Mouse (Mus musculus) activated CD4-positive, CD25-positive, alpha-beta regulatory T cell, adult 4 months (primary cell): ENCODE results near the gene Trpt1. TPM values are rescaled to one million over a fixed set of nuclear protein-coding genes. Genes with fewer than 3 reads are reported as not detected.

Experiments
- ATAC-seq: one replicate; pipeline ENCODE4 v1.8.0; 2017
- polyA plus RNA-seq, 2 experiments: library from polyadenylated mRNA; unstranded; fragments of 100-300 nt; shearing (Covaris generic); gene quantifications; one replicate each; pipeline ENCODE4 v1.2.1; 2017

Trpt1 gene
- 1 to 10 TPM; 4.5 to 7.3 TPM for polyA plus RNA-seq

DNA sequence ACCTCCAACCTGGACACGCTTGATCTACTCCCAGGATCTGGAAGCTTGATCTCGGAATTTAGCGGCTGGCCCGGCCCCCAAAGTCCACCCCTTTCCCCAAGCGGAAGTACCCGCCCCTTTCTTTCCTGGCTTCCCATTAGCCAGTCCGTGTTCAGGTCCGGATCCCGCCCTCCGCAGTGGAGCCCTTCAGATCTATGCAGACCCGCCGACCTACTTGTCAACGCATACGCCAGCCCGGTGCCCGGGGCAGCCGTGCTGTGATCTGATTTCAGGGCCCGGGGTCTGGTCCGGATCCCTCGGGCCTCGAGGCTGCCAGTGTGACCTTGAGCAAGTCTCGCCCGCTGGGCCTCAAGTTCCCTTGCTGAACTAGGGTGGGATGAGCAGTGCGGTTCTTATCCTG is at the start of gene Trpt1, which contains the start of gene Nudt22:
TSS of gene Trpt1 (plus strand) at position 126 of the 400 bp plus-strand sequence.
TSS of gene Nudt22 (minus strand) at position 112 of the 400 bp plus-strand sequence.
- ATAC-seq: no peak

DNA sequence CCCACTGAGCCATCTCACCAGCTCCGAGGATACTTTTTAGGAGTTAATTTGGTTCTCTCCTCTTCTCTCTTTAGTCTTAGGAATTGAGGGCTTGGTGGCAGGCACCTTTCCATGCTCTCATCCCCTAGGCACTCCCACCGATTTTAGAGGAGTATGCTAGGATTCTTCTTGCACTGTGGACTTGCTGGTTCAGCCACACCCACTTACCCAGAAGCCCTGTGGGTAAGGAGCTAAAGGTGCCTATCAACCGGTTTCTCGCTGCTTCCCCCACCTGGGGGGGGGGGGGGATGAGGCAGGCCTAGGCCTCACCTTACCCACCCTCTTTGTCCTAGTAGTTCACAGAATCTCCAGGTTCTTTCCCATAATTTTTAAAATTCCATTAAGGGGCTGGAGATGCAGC is 48.2 kb upstream of the Trpt1 start:
- ATAC-seq: no peak

DNA sequence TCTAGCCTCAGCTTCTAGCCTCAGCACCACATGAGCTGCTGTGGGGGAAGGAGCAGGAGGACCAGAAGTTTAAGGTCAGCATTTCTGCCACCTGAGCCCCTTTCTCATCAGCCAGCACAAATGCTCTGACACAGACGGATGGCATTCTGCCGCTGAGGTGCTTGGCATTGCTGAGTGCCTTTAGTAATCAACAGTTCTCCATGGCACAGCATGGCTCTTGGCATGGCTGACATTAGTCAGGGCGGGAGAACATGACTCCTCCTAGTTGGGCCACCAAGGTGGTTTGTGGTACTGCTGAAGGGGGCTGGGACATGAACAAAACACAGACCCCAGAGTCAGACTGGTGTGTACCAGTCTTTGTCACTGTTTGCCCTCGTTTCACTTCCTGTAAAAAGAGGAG is 47.7 kb upstream of the Trpt1 start:
- no peak for ATAC-seq

DNA sequence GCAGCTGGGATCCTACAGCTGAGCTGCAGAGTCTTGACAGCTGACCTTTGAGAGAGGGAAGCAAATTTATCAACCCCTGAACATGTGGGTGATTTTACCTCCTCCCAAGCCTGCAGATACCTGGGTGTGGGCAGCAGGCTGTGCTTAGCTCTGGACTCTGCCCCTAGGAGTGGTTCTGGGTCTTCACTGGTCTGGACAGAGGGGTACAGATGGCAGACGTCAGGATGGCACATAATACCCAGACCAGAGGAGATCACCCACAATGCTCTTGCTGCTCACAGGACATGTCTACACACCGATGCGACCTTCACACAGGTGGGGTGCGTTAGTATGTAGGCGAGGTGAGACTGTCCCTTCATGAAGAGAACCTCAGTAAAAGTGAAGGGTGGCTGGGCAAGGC is 46.4 kb upstream of the Trpt1 start:
- no peak for ATAC-seq

DNA sequence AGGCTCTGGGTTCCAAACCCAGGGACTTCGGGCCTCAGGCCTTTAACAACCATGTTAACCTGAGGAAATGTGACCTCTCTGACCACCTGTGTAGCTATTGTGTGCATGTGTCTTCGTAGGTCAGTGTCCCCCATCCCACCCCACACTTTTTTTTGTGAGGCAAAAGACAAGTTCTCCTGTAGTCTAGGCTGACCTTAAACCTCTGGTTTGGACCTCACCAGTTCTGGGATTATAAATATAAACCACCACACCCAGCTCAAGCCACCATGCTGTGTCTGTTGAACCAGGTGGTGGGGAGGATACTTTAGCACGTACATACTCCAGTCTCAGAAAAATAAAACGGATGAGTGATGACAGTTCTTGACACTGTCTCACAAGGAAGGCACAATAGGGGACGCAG is 46.0 kb upstream of the Trpt1 start:
- ATAC-seq: no peak

DNA sequence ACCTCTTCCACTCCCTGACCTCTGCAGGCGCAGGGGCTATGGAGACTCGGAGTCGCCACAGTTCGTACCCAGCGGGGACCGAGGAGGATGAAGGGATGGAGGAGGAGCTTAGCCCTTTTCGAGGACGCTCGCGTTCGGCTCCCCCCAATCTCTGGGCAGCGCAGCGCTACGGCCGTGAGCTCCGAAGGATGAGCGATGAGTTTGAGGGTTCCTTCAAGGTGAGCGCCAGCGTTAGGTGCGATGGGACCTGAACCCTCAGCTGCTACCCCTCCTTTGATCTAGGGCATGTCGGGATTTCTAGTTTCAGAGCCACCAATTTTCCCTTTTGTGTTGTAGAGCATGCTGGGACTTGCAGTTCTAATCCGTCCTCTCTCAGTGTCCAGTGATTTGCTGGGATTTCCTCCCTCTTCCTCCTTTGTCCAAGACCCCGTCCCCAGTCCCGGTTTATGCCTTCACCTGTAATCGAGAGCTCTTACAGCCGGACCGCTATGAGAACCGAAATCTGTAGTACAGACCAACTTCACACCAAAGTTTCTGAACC is 45.2 kb upstream of the Trpt1 start:
- ATAC-seq: peak; percentile 21

DNA sequence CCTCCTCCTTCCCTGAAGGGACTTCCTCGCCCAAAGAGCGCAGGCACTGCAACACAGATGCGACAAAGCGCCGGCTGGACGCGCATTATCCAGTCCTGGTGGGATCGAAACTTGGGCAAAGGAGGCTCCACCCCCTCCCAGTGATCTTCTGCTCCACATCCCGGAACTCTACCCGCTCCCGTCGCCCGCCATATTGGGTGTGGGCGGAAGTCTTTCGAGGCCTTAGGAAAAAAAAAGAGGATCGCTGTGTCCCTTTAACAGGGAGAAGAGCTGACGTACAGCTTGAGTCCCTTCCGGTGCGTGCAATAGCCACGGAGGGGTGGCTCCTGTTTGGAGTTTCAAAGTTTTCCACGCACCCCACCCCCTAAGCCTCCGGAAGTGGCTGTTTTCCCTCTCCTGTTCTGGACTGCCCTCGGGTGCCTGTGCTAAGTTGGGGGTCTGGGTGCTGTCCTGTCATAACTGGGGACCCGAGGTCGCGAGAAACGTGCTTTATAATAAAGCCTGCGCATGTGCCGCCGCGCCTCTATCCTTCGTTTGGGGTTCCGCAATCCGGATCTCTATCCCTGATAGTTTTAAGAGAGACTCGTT is 44.5 kb upstream of the Trpt1 start:
- ATAC-seq: peak; percentile 46

DNA sequence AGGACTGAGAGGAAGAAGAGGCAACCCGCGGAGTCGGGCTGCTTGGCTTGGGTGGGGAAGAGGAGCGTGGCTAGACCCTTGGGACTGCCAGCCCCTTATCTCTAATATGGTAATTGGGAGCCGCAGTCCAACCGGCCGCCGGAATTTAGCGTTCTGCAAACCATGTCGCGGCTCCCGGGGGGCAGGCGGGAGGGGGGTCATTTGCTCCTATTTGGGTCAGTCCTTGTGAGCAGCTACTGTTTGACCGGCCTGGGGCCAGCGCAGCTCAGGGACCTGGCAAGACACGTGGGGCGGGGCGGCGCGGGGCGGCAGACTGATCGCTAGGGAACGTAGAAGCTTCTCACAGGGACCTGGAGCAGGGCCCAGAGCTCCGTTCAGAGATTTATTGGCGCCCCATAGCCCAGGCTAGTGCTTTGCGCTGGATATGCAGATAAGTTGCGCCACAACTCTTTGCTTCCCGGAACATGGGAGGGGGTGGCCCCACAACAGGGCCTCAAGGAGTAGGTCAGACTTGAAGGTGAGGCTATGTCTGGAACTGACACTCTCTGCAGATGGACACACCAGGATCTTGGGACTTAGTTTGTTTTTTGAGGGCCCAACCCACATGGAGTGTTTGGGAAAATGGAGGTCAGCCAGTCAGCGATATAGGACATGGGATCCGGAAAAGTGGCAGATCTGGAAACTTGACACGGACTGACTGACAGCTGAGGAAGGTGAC is 43.8 kb upstream of the Trpt1 start:
- ATAC-seq: no peak

DNA sequence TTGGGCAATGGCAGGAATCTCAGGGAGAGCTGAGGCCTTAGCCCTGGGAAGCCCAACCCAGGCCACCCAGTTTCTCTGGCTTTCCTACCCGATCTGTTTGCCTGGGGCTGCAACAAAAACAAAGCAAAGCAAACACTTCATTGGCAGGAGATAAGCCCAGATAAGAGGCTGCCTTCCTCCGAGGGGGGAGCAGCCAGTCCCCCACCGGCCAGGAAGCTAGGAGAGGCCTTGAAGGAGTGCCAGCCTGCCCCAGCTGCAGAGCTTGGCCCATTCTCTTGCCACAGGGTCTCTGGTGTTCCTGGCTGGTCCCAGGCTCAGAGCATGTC is 43.3 kb upstream of the Trpt1 start:
- ATAC-seq: peak; percentile 26

DNA sequence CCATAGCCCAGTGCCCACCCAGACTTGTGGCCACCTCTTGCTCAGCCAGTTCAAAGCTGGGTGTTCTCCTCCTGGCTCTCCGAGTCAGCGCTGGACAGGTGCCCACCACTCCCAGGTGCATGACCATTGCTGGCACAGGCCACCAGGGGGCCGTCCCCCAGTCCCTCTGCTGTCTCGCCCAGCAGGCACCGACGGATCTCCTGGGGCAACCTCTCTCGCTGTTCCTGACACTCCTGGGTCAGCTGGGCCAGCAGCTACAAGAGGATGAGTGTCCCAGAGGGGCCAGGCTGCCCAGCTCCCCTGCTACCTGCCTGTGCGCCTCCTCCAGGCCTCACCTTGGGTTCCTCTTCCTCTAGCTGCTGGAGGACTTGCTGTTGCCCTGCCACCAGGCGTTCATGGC is 41.9 kb upstream of the Trpt1 start:
- no peak for ATAC-seq

DNA sequence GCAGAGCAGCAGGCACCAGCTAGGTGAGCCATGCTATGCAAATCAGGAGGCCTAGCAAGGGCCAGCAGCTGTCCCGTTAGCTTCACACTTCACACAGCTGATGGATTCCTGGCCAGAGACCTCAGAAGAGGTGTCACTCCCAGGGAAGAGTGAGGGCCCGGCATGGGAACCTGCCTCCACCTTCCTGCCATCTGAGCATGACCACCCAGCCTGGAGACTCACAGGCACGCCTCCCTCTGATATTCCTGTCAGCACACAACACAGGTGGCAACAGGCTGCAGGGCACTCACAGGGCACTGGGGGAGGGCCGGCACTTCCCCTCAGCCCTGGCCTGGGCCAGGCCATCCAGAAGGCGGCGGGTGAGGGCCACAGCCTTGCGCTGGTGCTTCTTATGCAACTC is 40.5 kb upstream of the Trpt1 start:
- no peak for ATAC-seq

DNA sequence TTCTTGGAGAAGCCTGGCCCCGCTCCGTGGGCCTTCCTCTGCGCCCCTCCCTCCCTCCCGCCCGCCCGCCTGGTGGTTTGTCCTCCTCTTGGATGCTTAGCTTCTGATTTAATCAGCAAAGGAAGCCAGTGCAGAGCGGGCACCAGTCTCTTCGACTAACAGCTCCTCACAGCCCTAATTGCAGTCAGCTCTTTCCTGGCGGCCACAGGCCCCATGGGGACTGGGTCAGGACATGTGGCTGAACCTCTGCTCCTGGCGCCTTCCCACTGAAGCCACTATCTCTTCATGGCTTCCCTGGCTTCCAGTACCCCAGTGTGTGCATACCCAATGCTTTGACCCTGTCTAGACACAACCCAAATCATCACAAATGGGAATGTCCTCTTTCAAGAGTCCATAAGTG is 39.5 kb upstream of the Trpt1 start:
- ATAC-seq: no peak

DNA sequence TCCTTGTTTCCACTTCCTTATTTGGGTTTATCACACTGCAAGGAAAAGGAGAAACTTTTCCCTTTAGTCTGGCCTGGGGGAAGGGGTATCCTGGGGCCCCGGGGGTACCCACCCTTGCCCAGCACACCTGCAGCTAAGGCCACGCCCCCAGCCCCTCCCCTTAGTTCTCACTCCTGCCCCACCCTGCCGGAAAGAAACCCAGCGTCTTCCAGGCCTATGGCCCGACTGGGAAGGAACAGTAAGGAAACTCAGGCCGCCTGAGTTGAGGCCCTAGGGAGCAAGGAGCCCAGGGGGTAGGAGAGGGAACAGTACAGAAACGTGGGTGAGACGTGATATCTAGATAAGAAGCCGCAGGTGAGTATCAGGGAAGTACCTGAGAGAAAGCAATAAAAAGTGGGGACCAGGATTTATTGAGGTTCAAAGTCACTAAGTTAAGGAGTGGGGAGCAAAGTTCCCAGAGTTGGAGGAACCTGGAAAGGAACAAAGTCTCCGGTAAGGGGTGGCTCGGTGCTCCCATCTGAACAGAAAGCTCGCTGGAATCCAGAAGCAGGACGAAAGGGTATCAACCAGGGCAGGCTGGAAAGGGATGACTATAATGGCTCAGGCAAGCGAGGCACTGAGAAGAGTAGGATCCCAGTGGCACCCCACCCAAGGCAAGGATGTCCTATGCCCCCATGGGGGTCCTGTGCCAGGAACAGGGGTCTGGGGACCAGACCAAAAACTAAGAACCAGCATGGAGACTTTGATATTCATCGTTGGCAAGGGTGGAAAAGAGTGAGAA is 27.2 kb upstream of the Trpt1 start:
- no peak for ATAC-seq

DNA sequence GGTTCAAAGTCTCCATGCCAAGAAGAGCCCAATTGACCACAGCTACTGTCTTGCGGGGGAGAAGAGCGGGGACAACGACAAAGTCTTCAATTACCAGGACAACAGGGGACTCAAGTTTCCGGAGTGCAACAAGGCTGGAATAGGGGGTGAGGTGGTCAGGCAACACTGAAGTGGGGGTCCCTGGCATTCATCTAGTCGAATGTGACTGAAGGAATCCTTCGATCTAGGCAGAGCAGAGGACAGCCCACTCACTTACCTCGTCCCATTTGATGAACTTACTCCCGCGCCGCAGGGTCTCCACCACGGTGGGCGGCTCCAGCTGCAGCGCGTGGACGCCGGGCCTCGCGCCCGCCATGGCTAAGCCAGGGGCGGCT is 26.7 kb upstream of the Trpt1 start:
- ATAC-seq: no peak

DNA sequence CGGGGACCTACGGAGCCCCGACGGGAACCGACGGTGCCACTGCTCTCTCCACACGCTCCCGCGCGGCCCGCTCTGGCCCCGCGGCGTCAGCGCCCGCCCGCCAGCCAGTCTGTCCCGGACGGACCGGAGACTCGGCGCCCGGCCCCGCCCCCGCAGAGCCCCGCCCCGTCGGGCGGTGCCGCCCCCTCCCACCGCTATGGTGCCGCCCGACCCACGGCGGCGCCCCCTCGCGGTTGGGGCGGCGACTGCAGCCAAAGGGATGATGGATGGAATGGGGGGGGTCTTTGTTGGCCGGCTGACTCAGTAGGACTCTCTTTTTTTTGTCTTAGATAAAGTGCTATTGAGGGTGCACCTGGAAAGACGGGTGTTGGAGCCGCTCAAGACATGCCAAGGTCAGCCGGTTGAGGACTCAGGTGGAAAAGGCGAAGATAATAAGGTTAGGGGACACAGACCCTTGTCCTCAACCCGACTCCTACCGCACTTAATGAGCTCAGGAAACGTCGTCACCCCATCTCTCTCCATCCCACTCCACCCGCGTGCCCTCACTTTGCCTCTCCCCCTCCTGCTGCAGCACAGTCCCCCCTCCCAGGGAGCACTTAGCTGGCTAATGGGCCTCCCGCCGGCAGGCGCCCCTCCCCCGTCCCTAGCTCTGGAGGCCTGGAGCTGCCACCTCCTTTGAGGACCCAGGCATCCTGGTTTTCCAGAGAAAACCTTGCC is 26.1 kb upstream of the Trpt1 start:
- peak; percentile 36 for ATAC-seq

DNA sequence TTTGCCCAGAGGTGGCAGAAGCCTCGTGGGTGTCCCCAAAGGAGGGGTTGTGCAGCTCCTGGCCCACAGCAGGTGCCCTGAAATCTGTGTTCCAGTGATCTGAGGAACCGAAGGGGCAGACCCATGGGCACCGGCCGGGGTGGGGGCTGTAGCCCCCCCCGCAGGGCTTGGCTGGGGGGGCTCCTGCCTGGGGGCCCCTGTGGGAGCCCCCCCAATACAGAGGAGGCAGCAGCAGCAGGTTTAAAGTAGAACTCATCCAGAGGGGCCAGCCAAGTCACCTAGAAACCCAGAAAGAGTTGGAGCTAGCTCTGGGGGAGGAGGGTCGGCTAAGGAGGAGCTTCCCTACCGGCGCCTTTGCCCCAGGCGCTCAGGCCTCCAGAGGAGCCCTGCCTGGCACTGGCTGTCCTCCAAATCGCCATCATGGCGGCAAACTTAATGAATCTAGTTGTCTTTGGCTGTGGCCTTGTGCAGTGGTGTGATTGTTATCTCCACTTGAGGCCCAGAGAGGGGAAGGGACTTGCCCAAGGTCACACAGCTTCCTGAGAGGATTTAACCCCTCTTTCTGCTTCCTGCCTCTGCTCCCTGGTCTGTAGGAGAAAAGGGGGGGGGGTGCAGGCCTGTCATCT is 25.4 kb upstream of the Trpt1 start:
- peak; percentile 16 for ATAC-seq

DNA sequence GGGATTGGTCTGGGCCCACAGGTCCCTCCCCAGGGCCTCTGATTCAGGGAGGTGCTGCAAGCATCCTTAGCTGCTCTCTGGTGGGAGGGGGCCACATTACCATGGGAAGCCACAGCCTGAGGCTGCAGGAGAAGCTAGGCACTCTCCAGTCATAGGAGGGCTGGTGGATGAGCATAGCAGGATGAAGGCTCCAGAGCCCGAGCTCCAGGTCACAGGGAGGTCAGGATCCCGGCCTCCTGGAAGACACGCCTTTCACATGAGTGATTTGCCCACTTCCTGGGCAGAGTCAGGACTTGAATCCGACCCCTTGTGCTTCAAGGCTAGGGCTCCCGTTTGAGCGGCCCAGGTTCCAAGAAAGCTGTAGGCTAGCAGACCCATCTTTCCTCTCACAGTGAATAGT is 24.3 kb upstream of the Trpt1 start:
- no peak for ATAC-seq

DNA sequence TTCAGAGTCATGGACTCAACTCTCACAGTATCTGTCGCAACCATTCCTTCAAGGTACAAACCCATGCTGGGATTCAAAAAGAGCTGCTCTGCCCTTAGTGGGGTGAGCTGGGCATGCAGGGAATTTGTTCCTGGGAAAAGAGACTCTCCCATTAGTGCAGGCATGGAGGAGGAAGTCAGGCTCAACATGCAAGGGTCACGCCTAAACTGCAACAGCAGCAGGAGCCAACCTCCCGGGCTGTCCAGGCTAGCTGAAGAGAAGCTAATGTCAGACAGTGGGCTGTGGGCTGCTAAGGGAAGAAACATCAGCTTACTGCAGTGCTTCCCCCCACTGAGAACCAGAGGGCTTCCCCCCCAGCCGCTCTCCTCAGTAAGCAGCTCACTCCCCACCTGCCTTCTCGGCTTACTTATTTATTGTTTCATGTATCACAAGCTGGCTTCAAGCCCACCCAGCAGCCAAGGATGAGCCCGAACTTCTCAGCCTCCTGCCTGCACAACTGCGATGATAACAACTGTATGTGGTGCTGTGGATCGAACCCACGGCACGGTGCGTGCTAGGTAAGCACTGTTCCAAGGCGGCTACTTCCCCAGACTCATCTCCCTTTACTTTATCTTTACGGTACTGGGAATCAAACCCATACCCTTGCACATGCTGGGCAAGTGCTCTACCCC is 23.5 kb upstream of the Trpt1 start:
- no peak for ATAC-seq

DNA sequence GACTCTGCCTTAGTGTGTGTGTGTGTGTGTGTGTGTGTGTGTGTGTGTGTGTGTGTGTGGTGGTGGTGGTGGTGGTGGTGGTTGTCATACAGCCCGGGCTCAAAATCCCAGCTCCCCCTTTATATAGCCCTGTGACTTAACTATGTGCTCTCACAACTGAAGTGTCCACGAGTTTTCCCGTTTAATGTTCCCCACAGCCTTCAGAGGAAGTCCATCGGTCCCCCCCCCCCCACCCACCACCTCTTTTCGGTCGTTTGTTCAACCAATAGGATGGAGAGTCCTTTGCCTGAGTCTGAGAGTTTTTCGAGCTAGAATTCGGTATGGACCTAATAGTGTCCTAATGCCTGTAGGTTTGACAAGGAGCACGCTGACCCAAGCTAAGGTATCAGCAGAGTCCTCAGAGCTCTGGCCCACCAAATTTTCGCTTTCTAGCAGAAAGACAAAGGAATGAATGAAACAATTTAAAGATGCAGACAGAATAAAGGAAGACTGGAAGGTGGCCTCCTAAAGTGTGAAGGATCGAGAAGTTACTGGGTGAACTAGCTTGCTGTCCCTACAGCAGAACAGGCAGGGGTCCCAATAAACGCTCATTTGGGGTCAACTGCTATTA is 22.2 kb upstream of the Trpt1 start:
- no peak for ATAC-seq

DNA sequence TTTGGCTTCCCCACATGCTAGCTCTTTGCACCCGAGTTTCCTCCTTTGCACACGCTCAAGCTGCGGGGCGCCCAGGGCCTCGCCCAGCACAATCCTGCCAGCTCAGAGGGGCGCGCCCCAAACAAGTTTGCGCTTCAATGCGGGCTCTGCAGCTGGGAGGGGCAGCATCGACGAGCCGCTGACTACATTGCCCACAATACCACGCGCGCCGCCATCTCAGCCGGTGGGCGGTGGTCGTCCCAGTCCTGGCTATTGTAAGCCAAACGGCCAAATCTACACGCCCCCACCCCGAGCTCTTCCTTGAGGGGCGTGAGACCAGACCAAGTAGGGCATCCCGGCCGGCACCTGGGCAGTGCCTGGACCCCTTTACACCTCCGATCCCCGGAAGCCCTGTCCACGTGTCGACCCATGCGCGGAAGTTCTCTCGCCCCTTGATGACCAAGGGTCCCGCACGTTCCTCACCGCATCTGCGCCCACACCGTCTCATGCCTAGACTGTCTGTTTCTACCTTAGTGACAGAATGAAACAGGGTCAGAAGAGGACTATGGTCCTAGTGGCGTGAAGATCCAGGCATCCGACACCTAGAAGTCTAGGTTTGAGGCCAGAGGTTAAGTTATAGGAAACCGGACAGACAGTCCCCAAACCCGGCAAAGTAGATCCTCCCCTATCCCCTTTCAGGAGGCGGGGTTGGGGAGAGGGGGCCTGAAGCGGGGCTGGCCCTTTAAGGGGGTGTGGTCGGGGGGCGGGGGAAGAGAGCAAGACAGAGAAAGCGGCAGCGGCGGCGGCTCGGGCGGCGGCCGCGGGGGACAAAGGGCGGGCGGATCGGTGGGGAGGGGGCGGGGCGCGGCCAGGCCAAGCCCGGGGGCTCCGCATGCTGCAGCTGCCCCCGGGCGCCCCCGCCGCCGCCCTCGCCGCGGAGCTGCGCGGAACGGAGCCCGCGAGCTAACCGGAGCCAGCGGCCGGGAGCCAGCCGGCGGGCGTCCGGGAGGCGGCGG is 21.4 kb upstream of the Trpt1 start, which contains the start of gene Ppp1r14b:
TSS of gene Ppp1r14b (plus strand) at position 758 of the 995 bp plus-strand sequence.
- ATAC-seq: peak; percentile 41
